ENCODE assay signal across 25 mouse cellular contexts in the genomic region with DNA sequence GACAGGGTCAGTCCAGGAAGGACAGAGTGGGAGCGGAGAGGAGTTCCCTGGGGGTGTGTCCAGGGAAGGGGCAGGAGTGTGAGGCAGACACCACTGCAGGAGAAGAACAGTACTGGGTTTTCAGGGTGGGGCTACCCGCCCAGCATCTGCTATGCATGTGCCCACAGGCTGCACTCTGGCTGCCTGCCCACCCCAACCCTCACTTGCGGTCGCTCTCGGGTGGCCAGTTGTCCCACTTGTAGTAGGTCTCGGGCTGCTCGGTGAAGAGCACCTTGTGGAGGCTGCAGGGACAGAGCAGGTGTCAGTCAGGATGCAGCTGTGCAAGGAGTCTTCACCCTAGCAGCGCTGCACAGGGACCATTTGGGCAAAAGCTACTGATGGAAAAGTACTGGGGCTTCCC. TPM values are rescaled to one million over a fixed set of nuclear protein-coding genes. Genes with fewer than 3 reads are reported as not detected.
"Had no signal": no experiment of that assay in that cellular context is flagged by ENCODE, and none has a peak within 500 bp of the region (broad histone marks: within the 10 kb centered on the region; RNA-seq: fewer than 3 reads in every experiment).

No protein-coding gene starts in this region.

- H3K9ac ChIP-seq: neural tube, embryonic 13.5 days; neural tube, embryonic 15.5 days; stomach, embryonic 15.5 days had no signal

- H3K4me3 ChIP-seq: neural tube, embryonic 13.5 days; neural tube, embryonic 15.5 days; stomach, embryonic 15.5 days had no signal

- H3K27ac ChIP-seq: neural tube, embryonic 13.5 days; neural tube, embryonic 15.5 days; stomach, embryonic 15.5 days; stomach, postnatal 0 days had no signal

- H3K9me3 ChIP-seq: neural tube, embryonic 13.5 days; neural tube, embryonic 15.5 days; stomach, embryonic 15.5 days had no signal

- H3K4me1 ChIP-seq: neural tube, embryonic 13.5 days; neural tube, embryonic 15.5 days; stomach, embryonic 15.5 days had no signal

- H3K4me2 ChIP-seq: neural tube, embryonic 13.5 days; neural tube, embryonic 15.5 days; stomach, embryonic 15.5 days had no signal

- H3K27me3 ChIP-seq: neural tube, embryonic 13.5 days; neural tube, embryonic 15.5 days; stomach, embryonic 15.5 days had no signal

- DNase-seq: retina, postnatal 1 day; right cerebral cortex, adult 18-20 months; right cerebral cortex, postnatal 14 days; right cerebral cortex, postnatal 25 days; right cerebral cortex, postnatal 4 days; spleen, adult 18-20 months; thymus, adult 18-20 months; thymus, adult 2 months; thymus, postnatal 14 days; thymus, postnatal 25 days; thymus, postnatal 36 days; thymus, postnatal 4 days had no signal

RNA-seq across cellular contexts. Expression of gene Tmem184a, which starts 51.5 kb away (rescaled TPM):
- total RNA-seq: neutrophil, adult 5-6 weeks had no signal

RNA-seq across cellular contexts. Expression of gene Gm26938, which starts 58.0 kb away (rescaled TPM):
- total RNA-seq: neutrophil, adult 5-6 weeks had no signal
- polyA plus RNA-seq: neural tube, embryonic 13.5 days; neural tube, embryonic 14.5 days; neural tube, embryonic 15.5 days; small intestine, adult 2 months; spleen, adult 2 months; stomach, embryonic 14.5 days; stomach, embryonic 15.5 days; stomach, embryonic 16.5 days; stomach, postnatal 0 days; testis, adult 2 months; thymus, adult 2 months; thymus, postnatal 0 days; urinary bladder, adult 2 months had no signal
